Mouse (Mus musculus) thymus, adult 2 months (tissue): ENCODE results near the gene Grb7. TPM values are rescaled to one million over a fixed set of nuclear protein-coding genes. Genes with fewer than 3 reads are reported as not detected.

ENCODE experiments used
- DNase-seq: peaks from one replicate; pipeline ENCODE4 v3.0.0; 2021
- H3K27ac ChIP-seq: fragments of 200-500 bp; 2 replicates; pipeline ENCODE4 v1.5.1; 2012; ENCODE audit warnings: low read length, control low read depth; ENCODE audit not compliant: control insufficient read depth, insufficient read depth
- H3K27me3 ChIP-seq: fragments of 200-500 bp; 2 replicates; pipeline ENCODE4 v1.6.1; 2012; ENCODE audit warnings: mild to moderate bottlenecking, low read length, moderate library complexity, mixed read lengths; ENCODE audit not compliant: control insufficient read depth, insufficient read depth
- H3K36me3 ChIP-seq: fragments of 200-500 bp; 2 replicates; pipeline ENCODE4 v1.6.1; 2012; ENCODE audit warnings: mild to moderate bottlenecking, low read length, moderate library complexity; ENCODE audit not compliant: control insufficient read depth, insufficient read depth
- H3K4me1 ChIP-seq: fragments of 200-500 bp; replicated peaks from 2 replicates; pipeline ENCODE4 v1.6.1; 2012; ENCODE audit warnings: low read length; ENCODE audit not compliant: control insufficient read depth, insufficient read depth
- H3K4me3 ChIP-seq: fragments of 200-500 bp; 2 replicates; pipeline ENCODE4 v1.5.1; 2012; ENCODE audit warnings: mild to moderate bottlenecking, low read length, control low read depth, moderate library complexity; ENCODE audit not compliant: control insufficient read depth, insufficient read depth
- CTCF ChIP-seq: fragments of 200-500 bp; IDR thresholded peaks from 2 replicates; pipeline ENCODE4 v1.5.1; 2012; ENCODE audit warnings: mild to moderate bottlenecking, control low read depth, low read length, moderate library complexity, borderline replicate concordance; ENCODE audit not compliant: control insufficient read depth, poor library complexity, insufficient read depth; ENCODE audit errors: extremely low read depth
- POLR2A ChIP-seq: fragments of 200-500 bp; IDR thresholded peaks from 2 replicates; pipeline ENCODE4 v1.6.1; 2012; ENCODE audit warnings: mild to moderate bottlenecking, low read length, control low read depth, moderate library complexity; ENCODE audit not compliant: control insufficient read depth, poor library complexity, insufficient read depth; ENCODE audit errors: extremely low read depth
- WGBS: fragments of 180-500 bp; shearing (Covaris S2); methylation state at CpG from one replicate; pipeline ENCODE4 v1.1.7; 2018; 5-methylcytosine and 5-hydroxymethylcytosine counted together
- polyA plus RNA-seq: library from polyadenylated mRNA; depleted of rRNA; stranded (reverse); fragments of >200 nt; gene quantifications from 2 replicates; pipeline ENCODE4 v1.2.3, GENCODE M21; 2012

Gene Grb7
- polyA plus RNA-seq, 1 experiment, result 6.8 TPM

DNA sequence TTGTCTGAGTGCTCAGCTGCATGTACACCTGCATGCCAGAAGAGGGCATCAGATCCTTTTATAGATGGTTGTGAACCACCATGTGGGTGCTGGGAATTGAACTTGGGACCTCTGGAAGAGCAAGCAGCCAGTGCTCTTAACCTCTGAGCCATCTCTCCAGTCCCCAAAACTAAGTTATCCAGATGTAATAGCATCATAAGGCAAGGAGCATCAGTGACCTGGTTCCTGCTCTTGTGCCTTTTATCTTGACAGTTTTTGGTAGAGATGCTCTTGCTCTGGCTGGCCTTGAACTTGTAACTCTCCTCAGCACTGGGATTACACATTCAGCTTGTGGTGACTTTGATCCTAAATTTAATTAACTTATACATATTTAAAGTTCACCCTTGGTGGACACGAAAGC, 2.5 kb upstream of the Grb7 start:
- H3K36me3 ChIP-seq, result no peaks in the 10 kb centered on the region
- no peak for DNase-seq
- no peak overlapping the region for H3K4me3 ChIP-seq
- 100% methylated on average over 1 of the region's 1 CpGs for WGBS
- no peak overlapping the region for H3K27ac ChIP-seq
- peaks cover 22% of the 10 kb centered on the region for H3K4me1 ChIP-seq
- TF ChIP-seq CTCF (no peak), POLR2A (no peak)
- H3K27me3 ChIP-seq, result no peaks in the 10 kb centered on the region

DNA sequence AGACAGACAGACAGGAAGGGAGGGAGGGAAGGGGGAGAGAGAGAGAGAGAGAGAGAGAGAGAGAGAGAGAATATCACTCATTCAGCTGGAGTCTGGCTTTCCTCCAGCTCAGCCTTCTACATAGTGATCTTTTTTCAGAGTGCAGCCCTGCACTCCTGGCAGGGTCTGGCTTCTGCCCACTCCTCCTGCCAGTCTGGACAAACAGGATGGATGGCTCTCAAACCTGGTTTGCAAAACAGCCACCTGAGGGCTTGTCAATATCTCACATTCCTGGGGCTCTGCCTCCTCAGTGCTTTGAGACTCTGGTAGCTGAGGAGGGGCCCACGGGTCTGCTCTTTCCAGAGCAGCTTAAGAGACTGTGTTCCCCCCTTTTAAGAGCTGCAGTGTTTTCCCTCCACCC, 956 bp upstream of the Grb7 start:
- no peak overlapping the region for H3K4me3 ChIP-seq
- no peaks in the 10 kb centered on the region for H3K36me3 ChIP-seq
- no peaks in the 10 kb centered on the region for H3K27me3 ChIP-seq
- H3K27ac ChIP-seq, result no peak overlapping the region
- peaks cover 38% of the 10 kb centered on the region for H3K4me1 ChIP-seq
- TF ChIP-seq CTCF (no peak), POLR2A (no peak)
- no peak for DNase-seq
- WGBS, result 53% methylated on average over 1 of the region's 1 CpGs

DNA sequence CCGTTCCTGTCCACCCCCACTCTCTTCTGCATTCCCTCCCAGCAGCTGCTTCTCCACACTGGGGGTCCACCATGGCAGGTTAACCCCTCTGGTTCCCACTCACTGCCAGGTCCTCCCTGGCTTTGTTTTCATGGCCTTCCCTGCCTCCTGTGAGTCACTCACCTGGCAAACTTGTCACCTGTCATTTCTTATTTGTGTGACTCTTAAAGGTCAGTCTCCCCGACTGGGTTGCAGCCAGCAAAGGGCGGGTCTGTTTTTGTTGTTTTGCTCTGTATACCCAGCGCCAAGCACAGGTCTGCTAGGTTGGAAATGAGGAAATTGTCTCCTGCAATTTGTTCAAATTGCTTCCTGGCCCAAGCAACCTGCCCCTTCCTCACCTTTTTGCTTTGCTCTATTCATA, 515 bp upstream of the Grb7 start:
- DNase-seq, result no peak
- TF ChIP-seq CTCF (no peak), POLR2A (no peak)
- no peak overlapping the region for H3K27ac ChIP-seq
- H3K27me3 ChIP-seq, result no peaks in the 10 kb centered on the region
- H3K36me3 ChIP-seq, result no peaks in the 10 kb centered on the region
- no peak overlapping the region for H3K4me3 ChIP-seq
- WGBS, result 86% methylated on average over 4 of the region's 4 CpGs
- H3K4me1 ChIP-seq, result peaks cover 42% of the 10 kb centered on the region

DNA sequence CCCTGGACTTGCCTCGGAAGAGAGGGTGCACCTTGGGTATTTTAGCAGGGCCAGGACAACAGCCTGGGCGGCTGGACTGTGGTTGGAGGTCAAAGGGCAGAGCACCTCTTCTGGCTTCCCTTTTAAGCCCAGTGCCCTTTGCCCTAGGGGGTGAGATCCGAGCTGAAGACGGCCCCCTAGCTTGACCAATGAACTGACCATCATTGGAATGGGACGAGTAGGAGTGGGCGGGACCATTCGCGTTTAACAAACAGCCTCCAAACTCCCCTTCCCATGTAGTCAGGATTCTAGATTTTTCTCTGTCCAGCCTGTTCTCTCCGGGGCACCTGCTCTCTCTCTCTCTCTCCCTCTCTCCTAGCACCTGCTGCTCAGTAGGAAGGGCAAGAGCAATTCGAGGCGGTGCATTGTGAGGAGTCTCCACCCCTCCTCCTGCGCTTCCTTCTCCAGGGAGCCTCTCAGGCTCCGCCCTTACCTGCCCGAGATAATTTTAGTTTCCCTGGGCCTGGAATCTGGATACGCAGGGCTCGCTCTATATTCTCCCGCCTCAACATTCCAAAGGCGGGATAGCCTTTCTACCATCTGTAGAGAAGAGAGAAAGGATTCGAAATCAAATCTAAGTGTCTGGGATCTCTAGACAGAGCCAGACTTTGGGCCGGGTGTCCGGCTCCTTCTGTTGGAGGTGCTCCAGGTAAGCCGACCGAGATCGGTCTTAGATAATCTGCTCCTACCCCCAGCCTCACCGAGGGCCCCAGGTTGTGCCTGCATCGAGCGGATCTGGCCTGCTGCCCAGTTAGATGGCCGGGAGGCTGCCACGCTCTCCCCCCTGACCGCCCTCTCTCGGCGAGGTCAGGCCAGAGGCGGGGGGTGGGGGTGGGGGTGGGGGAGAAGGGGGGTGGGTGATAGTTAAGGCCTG, 624 bp downstream of the Grb7 start:
- Histone ChIP-seq H3K27me3 (no peaks in the 10 kb centered on the region), H3K4me3 (no peak overlapping the region)

DNA sequence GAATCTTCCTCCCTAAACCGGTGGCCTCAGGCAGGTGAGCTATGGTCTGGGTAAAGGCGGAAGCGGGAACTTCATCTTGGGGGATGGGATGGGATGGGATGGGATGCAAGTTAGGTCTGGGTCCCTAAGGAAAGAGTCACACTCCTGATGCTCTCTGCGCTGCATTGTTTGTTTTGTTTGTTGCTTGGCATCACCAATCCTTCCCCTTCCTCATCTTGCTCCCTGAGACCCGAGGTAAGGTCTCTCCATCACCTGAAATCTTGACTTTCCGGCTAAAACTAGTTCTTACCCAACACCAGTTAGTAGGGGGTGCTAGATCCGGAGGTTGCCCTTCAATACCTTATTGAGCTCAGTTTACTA, 1.3 kb downstream of the Grb7 start:
- Histone ChIP-seq H3K4me1 (peaks cover 44% of the 10 kb centered on the region), H3K27me3 (no peaks in the 10 kb centered on the region), H3K36me3 (no peaks in the 10 kb centered on the region), H3K27ac (no peak overlapping the region), H3K4me3 (no peak overlapping the region)
- TF ChIP-seq CTCF (no peak), POLR2A (no peak)
- no peak for DNase-seq
- 67% methylated on average over 7 of the region's 7 CpGs for WGBS

More for the DNA sequence above, 624 bp downstream of the Grb7 start:
- Histone ChIP-seq H3K36me3 (no peaks in the 10 kb centered on the region), H3K27ac (no peak overlapping the region), H3K4me1 (peaks cover 44% of the 10 kb centered on the region)
- 30% methylated on average over 33 of the region's 33 CpGs for WGBS
- no peak for DNase-seq
- no peak for TF ChIP-seq POLR2A
- TF ChIP-seq CTCF, result no peak

DNA sequence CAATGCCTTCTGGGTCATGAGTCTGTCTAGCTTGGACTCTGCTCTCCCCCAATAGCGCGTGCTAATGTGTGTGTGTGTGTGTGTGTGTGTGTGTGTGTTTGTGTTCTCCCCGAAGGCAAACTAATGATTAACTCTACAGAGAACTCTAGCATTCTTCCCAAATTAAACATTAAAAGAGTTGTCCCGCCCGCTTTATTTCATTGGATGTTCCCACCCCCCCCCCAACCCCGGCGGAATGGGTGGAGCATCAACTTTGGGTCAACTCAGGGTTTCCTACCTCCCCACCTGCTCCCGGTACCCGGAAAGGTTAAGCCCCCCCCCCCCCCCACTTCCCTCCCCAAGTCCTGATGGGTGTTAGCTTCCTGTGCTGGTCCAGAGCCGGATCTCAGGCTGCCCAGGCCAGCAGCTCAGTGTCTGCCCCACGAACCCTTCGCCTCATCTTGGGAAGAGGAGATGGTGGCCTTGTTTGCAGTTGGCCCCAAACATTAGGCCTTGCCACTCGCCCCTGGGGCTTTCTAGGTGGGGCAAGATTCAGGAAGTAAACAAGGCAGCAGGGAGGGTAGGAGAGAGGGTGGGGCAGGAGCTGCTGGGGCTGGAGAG, 2.1 kb downstream of the Grb7 start:
- Histone ChIP-seq H3K4me3 (no peak overlapping the region), H3K36me3 (no peaks in the 10 kb centered on the region), H3K27ac (0 out of 2 replicates have a peak overlapping the region, but pooled peaks have one; percentile 2), H3K27me3 (no peaks in the 10 kb centered on the region), H3K4me1 (peaks cover 44% of the 10 kb centered on the region)
- DNase-seq, result no peak
- 70% methylated on average over 13 of the region's 13 CpGs for WGBS
- TF ChIP-seq CTCF, result no peak
- no peak for TF ChIP-seq POLR2A

DNA sequence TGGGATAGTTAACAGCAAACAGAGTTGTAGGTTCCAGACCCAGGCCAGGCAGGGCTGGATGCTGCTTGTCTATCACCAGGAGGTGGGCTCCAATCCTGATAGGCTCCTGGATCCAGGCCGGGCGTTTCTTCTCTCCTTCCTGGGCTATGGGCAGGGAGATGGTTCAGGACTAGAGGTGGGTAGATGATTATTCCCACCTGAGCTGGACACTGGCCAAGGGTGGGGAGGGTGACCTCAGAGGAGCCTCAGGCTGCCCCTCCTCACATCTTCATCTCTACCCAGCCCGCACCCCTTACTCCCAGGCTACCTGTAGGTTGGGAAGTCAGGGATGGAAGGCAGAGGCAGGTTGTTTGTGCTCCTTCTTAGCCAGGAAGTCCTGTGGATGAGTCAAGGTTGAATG, 3.2 kb downstream of the Grb7 start:
- Histone ChIP-seq H3K36me3 (no peaks in the 10 kb centered on the region), H3K4me3 (no peak overlapping the region), H3K4me1 (peaks cover 44% of the 10 kb centered on the region), H3K27ac (no peak overlapping the region), H3K27me3 (no peaks in the 10 kb centered on the region)
- 97% methylated on average over 3 of the region's 3 CpGs for WGBS
- DNase-seq, result no peak
- TF ChIP-seq CTCF (no peak), POLR2A (no peak)
